Mouse (Mus musculus): ENCODE data around the gene Clip1. TPM values are rescaled to one million over a fixed set of nuclear protein-coding genes. Genes with fewer than 3 reads are reported as not detected.

Gene Clip1
- polyA plus RNA-seq, 1 experiment from 2014 or later, result 64.6 TPM

GRCm38 (mm10) chr5:123667915-123668314 lies 16.5 kb downstream of the Clip1 start:
- no peaks in the 10 kb centered on the region for H3K27me3 ChIP-seq (replicated peaks)
- no peaks in the 10 kb centered on the region for H3K9me3 ChIP-seq
- no peak overlapping the region for H3K9ac ChIP-seq
- no peak overlapping the region for H3K27ac ChIP-seq
- 90% methylated on average over 12 of the region's 12 CpGs for WGBS
- H3K4me2 ChIP-seq (replicated peaks), result no peak overlapping the region
- ATAC-seq (ENCODE audit: low FRiP score, low read depth), result no peak
- H3K4me1 ChIP-seq, result 0 out of 2 replicates have a peak, but pooled peaks cover 7% of the 10 kb centered on the region
- H3K4me3 ChIP-seq, result no peak overlapping the region
- no peaks in the 10 kb centered on the region for H3K36me3 ChIP-seq

- Histone ChIP-seq H3K4me3 (no peak overlapping the region), H3K36me3 (no peaks in the 10 kb centered on the region), H3K4me2 (replicated peaks) (no peak overlapping the region), H3K4me1 (0 out of 2 replicates have a peak, but pooled peaks cover 3% of the 10 kb centered on the region), H3K27me3 (replicated peaks) (no peaks in the 10 kb centered on the region), H3K9me3 (no peaks in the 10 kb centered on the region), H3K27ac (no peak overlapping the region), H3K9ac (no peak overlapping the region)
- ATAC-seq (ENCODE audit: low FRiP score, low read depth), result no peak
- 89% methylated on average over 7 of the region's 7 CpGs for WGBS
Measured at GRCm38 (mm10) chr5:123665956-123666355, 18.5 kb downstream of the Clip1 start.

DNA sequence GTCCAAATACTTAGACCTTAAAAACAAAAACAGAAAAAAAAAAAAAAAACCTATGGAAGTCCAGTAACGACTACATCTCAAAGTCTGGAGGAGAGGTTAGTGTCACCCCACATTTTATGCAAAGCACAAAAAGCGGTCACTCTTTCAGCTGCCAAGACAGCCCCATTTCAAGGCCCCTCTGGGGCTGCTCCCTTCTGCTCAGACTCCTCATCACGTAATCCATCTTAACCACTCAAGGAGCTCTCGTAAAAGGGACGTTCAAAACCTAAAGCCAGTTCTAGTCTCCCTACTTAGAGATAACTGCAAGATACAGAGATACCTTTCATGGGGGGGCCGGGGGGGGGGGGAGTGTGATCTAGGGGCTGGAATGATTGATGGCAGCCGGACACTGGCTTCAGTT lies 20.1 kb downstream of the Clip1 start:
- Histone ChIP-seq H3K9me3 (no peaks in the 10 kb centered on the region), H3K4me3 (no peak overlapping the region), H3K4me2 (replicated peaks) (no peak overlapping the region), H3K36me3 (no peaks in the 10 kb centered on the region), H3K27me3 (replicated peaks) (no peaks in the 10 kb centered on the region), H3K27ac (no peak overlapping the region), H3K4me1 (no peaks in the 10 kb centered on the region), H3K9ac (no peak overlapping the region)
- WGBS, result 75% methylated on average over 7 of the region's 7 CpGs
- no peak for ATAC-seq (ENCODE audit: low FRiP score, low read depth)

DNA sequence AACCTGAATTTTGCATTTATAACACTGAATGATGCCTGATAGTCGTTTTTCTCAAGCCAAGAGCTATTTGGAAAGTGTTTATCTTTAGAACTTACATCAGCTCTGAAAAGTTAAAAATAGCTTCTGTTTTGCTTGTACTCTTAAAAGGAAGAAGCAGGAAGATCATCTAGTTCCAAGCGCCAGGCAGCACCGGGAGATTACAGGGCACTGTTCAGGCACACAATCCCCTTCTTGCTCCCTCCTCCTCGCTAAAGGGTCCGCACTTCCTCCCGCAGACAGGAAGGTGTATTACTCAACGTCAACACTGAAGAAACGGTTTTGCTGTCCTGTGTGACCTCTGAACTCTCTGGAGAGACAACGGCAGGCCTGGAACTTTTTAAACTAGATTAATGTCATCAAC lies 22.4 kb downstream of the Clip1 start:
- 78% methylated on average over 9 of the region's 9 CpGs for WGBS
- ATAC-seq (ENCODE audit: low FRiP score, low read depth), result no peak
- no peaks in the 10 kb centered on the region for H3K4me1 ChIP-seq

GRCm38 (mm10) chr5:123661602-123662001 lies 22.8 kb downstream of the Clip1 start:
- Histone ChIP-seq H3K27ac (no peak overlapping the region), H3K36me3 (no peaks in the 10 kb centered on the region), H3K4me3 (no peak overlapping the region), H3K4me1 (no peaks in the 10 kb centered on the region), H3K4me2 (replicated peaks) (no peak overlapping the region), H3K27me3 (replicated peaks) (no peaks in the 10 kb centered on the region), H3K9ac (no peak overlapping the region), H3K9me3 (no peaks in the 10 kb centered on the region)
- ATAC-seq (ENCODE audit: low FRiP score, low read depth), result no peak
- 85% methylated on average over 3 of the region's 3 CpGs for WGBS

More for the DNA sequence above, 22.4 kb downstream of the Clip1 start:
- no peak overlapping the region for H3K4me3 ChIP-seq
- H3K9me3 ChIP-seq, result no peaks in the 10 kb centered on the region
- H3K27me3 ChIP-seq (replicated peaks), result no peaks in the 10 kb centered on the region
- H3K36me3 ChIP-seq, result no peaks in the 10 kb centered on the region
- H3K27ac ChIP-seq, result no peak overlapping the region
- no peak overlapping the region for H3K4me2 ChIP-seq (replicated peaks)
- H3K9ac ChIP-seq, result no peak overlapping the region

GRCm38 (mm10) chr5:123657651-123658050 lies 26.8 kb downstream of the Clip1 start:
- Histone ChIP-seq H3K9me3 (no peaks in the 10 kb centered on the region), H3K27me3 (replicated peaks) (no peaks in the 10 kb centered on the region), H3K4me2 (replicated peaks) (no peak overlapping the region), H3K4me1 (no peaks in the 10 kb centered on the region), H3K27ac (no peak overlapping the region), H3K9ac (no peak overlapping the region), H3K36me3 (peaks cover 21% of the 10 kb centered on the region), H3K4me3 (no peak overlapping the region)
- WGBS, result 83% methylated on average over 7 of the region's 7 CpGs
- ATAC-seq (ENCODE audit: low FRiP score, low read depth), result no peak

DNA sequence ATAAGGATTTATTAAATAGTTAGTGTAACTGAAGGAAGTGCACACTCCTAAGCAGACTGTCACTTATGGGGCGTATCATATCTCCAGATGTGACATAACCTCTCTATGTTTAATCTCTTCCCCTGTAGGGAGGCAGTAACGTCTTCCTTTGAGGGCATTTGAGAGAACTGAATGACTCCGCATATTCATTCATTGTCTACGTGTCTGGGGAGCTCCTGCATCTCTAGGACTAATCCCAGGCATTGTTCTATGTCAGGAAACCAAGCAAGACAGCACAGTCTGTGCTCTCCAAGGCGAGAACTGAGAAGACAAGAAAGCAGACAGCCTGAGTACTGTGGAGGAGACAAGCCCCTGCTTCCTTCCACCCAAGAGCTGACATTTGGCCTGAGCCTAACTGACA lies 29.5 kb downstream of the Clip1 start:
- 69% methylated on average over 5 of the region's 5 CpGs for WGBS
- H3K4me2 ChIP-seq (replicated peaks), result no peak overlapping the region
- no peak overlapping the region for H3K4me3 ChIP-seq
- H3K27me3 ChIP-seq (replicated peaks), result no peaks in the 10 kb centered on the region
- H3K9ac ChIP-seq, result no peak overlapping the region
- H3K9me3 ChIP-seq, result no peaks in the 10 kb centered on the region
- ATAC-seq (ENCODE audit: low FRiP score, low read depth), result no peak
- no peaks in the 10 kb centered on the region for H3K4me1 ChIP-seq
- H3K36me3 ChIP-seq, result peaks cover 23% of the 10 kb centered on the region
- no peak overlapping the region for H3K27ac ChIP-seq

- no peaks in the 10 kb centered on the region for H3K27me3 ChIP-seq (replicated peaks)
- WGBS, result 91% methylated on average over 11 of the region's 11 CpGs
- ATAC-seq (ENCODE audit: low FRiP score, low read depth), result no peak
Measured at GRCm38 (mm10) chr5:123653287-123653801, 31.1 kb downstream of the Clip1 start.

DNA sequence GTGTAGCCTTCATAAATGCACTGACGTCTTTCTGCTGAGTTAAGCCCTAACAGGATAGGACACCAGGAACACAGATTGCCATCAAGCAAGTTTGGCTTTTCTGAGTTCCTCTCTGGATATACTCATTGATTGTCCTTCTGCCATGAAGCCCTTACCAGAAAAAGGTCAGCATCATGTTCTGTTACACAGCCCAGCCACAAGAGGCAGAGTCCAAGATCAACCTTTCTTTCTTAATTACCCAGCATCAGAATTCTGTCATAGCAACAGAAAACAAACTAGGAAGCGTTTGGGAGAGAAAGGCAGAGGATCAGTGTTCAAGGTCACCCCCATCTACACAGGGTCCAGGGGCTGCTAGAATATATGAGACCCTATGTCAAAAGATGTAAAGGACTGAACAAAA lies 33.6 kb downstream of the Clip1 start:
- H3K4me1 ChIP-seq, result no peaks in the 10 kb centered on the region
- WGBS, result 81% methylated on average over 2 of the region's 2 CpGs
- no peak overlapping the region for H3K4me3 ChIP-seq
- peaks cover 41% of the 10 kb centered on the region for H3K36me3 ChIP-seq
- no peak overlapping the region for H3K27ac ChIP-seq
- no peak for ATAC-seq (ENCODE audit: low FRiP score, low read depth)
- H3K9me3 ChIP-seq, result no peaks in the 10 kb centered on the region
- H3K9ac ChIP-seq, result no peak overlapping the region
- no peaks in the 10 kb centered on the region for H3K27me3 ChIP-seq (replicated peaks)
- no peak overlapping the region for H3K4me2 ChIP-seq (replicated peaks)

More at GRCm38 (mm10) chr5:123653287-123653801, 31.1 kb downstream of the Clip1 start:
- no peak overlapping the region for H3K9ac ChIP-seq
- H3K4me3 ChIP-seq, result no peak overlapping the region
- no peak overlapping the region for H3K27ac ChIP-seq
- no peaks in the 10 kb centered on the region for H3K4me1 ChIP-seq
- H3K36me3 ChIP-seq, result peaks cover 23% of the 10 kb centered on the region
- H3K4me2 ChIP-seq (replicated peaks), result no peak overlapping the region
- H3K9me3 ChIP-seq, result no peaks in the 10 kb centered on the region

DNA sequence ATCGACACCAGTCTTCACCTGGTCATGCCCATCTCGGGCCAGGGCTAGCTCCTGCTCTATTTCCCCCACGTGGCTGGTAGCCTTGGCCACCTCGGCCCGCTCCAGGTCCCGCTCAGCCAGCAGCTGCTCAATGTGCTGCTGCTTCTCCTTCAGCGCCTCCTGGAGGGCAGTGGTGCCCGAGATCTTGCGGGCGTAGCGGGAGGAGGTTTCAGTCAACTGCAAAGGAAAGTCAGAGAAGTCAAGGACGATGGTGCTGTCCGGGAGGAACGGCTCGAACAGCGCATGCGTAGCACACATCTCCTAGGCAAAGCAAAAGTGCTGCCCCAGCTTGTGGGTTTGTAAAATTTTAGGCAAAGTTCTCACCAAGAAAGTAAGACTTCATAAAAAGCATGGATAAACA lies 42.0 kb downstream of the Clip1 start:
- H3K27ac ChIP-seq, result no peak overlapping the region
- H3K4me1 ChIP-seq, result no peaks in the 10 kb centered on the region
- ATAC-seq (ENCODE audit: low FRiP score, low read depth), result no peak
- H3K9ac ChIP-seq, result no peak overlapping the region
- no peaks in the 10 kb centered on the region for H3K9me3 ChIP-seq
- H3K4me3 ChIP-seq, result no peak overlapping the region
- H3K4me2 ChIP-seq (replicated peaks), result no peak overlapping the region
- WGBS, result 96% methylated on average over 17 of the region's 17 CpGs
- no peaks in the 10 kb centered on the region for H3K27me3 ChIP-seq (replicated peaks)
- H3K36me3 ChIP-seq, result peaks cover 68% of the 10 kb centered on the region

DNA sequence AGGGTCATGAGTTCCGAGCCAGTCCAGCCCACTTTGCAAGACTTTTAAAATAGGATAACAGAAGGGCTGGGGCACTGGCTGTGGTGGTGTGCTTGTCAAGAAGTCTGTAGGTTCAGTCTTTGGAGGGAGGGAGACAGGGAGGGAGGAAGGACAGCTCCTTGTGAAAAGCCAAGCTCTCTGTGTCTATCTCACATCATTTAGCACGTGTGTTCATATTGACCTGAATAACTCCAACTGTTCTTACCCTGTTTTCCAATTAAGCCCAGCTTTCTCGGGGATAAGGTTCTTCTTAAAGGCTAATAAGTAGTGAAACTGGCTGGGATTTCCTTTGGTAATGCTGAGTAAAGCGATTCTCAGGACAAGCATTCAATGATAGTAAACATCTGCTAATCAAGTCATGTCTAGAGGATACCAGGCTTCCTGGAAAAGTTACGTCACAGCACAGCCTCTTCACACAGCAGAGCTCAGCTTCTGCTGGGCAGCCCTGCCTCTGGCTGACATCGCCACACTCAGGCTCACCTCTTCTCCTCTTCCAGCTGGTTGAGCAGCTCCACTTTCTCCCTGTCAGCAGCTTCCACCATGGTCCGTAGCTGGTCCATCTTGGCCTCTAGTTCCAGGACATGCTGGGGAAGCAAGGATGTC lies 43.0 kb downstream of the Clip1 start:
- no peak overlapping the region for H3K9ac ChIP-seq

GRCm38 (mm10) chr5:123640181-123640580 lies 44.2 kb downstream of the Clip1 start:
- Histone ChIP-seq H3K9me3 (no peaks in the 10 kb centered on the region), H3K27me3 (replicated peaks) (no peaks in the 10 kb centered on the region), H3K4me2 (replicated peaks) (no peak overlapping the region), H3K9ac (no peak overlapping the region), H3K4me3 (no peak overlapping the region), H3K36me3 (peaks cover 62% of the 10 kb centered on the region), H3K27ac (no peak overlapping the region), H3K4me1 (no peaks in the 10 kb centered on the region)
- 81% methylated on average over 9 of the region's 9 CpGs for WGBS
- ATAC-seq (ENCODE audit: low FRiP score, low read depth), result no peak

More for the DNA sequence above, 43.0 kb downstream of the Clip1 start:
- no peaks in the 10 kb centered on the region for H3K27me3 ChIP-seq (replicated peaks)
- H3K27ac ChIP-seq, result no peak overlapping the region
- no peak overlapping the region for H3K4me2 ChIP-seq (replicated peaks)
- H3K4me3 ChIP-seq, result no peak overlapping the region
- ATAC-seq (ENCODE audit: low FRiP score, low read depth), result no peak
- H3K36me3 ChIP-seq, result peaks cover 67% of the 10 kb centered on the region
- no peaks in the 10 kb centered on the region for H3K9me3 ChIP-seq
- H3K4me1 ChIP-seq, result no peaks in the 10 kb centered on the region
- 95% methylated on average over 7 of the region's 7 CpGs for WGBS

GRCm38 (mm10) chr5:123631210-123631609 lies 53.2 kb downstream of the Clip1 start:
- Histone ChIP-seq H3K27me3 (replicated peaks) (no peaks in the 10 kb centered on the region), H3K36me3 (peaks cover 41% of the 10 kb centered on the region), H3K9me3 (no peaks in the 10 kb centered on the region), H3K27ac (no peak overlapping the region), H3K9ac (no peak overlapping the region), H3K4me1 (no peaks in the 10 kb centered on the region), H3K4me3 (no peak overlapping the region), H3K4me2 (replicated peaks) (no peak overlapping the region)
- 96% methylated on average over 10 of the region's 10 CpGs for WGBS
- no peak for ATAC-seq (ENCODE audit: low FRiP score, low read depth)

Data from neural tube, embryonic 12.5 days (tissue).